Mouse (Mus musculus): Measurements from ENCODE around the gene 4931428F04Rik.

Gene 4931428F04Rik

DNA sequence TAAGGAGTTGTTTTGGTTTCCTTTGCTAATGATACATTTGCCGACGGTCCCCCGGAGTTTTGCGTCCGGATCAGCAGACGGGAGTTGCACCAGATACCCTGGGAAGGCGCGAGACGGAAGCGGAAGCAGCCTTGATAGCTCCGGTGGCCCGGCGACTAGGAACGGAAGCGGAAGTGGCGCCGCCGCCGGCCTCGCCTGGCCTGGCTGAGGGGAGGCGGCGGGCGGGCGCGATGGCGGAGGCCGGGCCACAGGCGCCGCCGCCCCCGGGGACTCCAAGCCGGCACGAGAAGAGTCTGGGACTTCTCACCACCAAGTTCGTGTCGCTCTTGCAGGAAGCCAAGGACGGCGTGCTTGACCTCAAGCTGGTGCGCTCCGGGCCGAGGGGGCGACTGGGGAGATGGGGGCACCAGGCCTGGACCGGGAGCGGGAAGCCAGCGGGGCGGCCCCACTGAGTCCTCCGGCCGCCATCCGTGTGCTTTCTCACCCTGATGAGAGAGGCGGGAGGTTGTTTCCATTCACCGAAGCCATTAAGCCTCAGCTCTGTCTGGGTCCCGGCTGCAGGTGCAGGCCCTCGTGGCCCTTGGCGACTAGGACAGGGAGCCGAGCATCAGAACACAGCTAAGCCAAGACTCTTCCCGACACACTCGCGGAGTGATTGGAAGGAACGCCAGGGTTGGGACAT is 8.0 kb upstream of the 4931428F04Rik start, which contains the start of gene E2f4:
TSS of gene E2f4 (plus strand) at position 153 of the 682 bp plus-strand sequence.
- POLR2A ChIA-PET, result interaction anchor here (0.6 to 3.1 kb wide), 41 partner anchors 8 to 223 kb away, joined by 3 to 24 read pairs (median 4); partner anchors contain the start of genes 4931428F04Rik (in 3 of the 4), B3gnt9 (in 2 of the 4), D230025D16Rik (in 2 of the 4) and Lrrc29 (in 2 of the 4)
- CTCF ChIA-PET, result interaction anchor here in 3 of 4 experiments (0.8 to 6.3 kb wide), 13 partner anchors 8 to 185 kb away, joined by 3 to 32 read pairs (median 4); partner anchors contain the start of genes 4931428F04Rik (in 2 of the 3) and Tppp3 (in 1 of the 3)

DNA sequence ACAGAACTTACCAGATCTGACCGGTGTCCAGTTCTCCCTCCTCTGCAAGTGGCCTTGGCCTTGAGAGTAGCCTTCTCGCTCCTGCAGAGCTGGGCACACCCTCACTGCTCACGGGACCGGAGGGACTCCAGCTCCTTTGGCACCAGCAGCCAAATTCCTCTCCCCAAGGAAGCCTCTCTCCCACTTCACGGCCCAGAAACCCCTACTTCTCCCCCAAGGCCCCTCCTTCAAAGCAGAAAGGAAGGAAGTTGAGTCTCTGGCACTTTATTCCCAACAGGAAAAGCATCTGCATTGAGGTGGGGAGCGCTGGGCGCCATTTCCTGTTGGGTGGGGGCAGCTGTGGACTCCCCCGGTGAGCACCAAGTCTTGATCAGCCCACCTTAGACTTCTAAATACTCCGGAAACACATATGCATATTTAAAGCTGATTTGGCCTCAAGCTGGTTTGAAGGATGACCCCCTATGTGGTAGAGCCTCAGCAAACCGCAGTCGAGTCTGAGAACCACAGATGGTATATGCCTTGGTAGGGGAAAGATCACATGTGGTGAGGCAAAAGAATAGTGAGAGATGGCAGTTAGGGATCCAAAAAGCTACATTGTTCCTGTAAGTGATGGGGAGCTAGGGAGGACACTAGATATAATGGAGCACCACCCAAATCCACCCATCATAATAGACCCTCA is 6.4 kb upstream of the 4931428F04Rik start, which contains the start of gene Exoc3l:
TSS of gene Exoc3l (minus strand) at position 207 of the 679 bp plus-strand sequence.
- POLR2A ChIA-PET, result interaction anchor here in 3 of 4 experiments (0.6 to 3.1 kb wide), 26 partner anchors 9 to 501 kb away, joined by 3 to 15 read pairs (median 4); partner anchors contain the start of genes Elmo3 (in 3 of the 3), B3gnt9 (in 2 of the 3), D230025D16Rik (in 1 of the 3) and Lrrc29 (in 1 of the 3)
- CTCF ChIA-PET, result interaction anchor here in 2 of 4 experiments (1.0 to 3.0 kb wide), 4 partner anchors 29 to 78 kb away, joined by 3 to 8 read pairs (median 4); no protein-coding TSS in a partner anchor

DNA sequence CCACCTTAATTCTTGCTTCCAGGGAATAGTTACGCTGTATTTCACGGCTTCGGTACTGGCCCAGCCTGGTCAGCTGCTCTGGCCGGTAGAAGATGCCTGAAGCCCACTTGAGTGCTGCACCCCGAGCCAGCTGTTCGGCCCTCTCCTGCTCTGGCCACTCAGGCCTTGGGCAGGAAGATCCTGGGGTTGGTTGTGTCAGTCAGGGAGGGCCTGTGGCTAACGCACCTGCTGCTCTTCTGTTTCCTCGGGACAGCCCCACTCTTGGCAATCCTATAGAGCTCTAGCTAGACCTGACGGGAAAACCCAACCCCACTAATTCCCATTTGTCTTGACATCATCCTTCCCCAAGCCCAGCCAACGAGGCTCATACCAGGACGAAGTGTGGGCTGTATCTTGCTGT is 5.6 kb upstream of the 4931428F04Rik start:
- POLR2A ChIA-PET, result interaction anchor here in 2 of 4 experiments (0.7 to 3.1 kb wide), 16 partner anchors 9 to 61 kb away, joined by 3 to 15 read pairs (median 4); partner anchors contain the start of genes B3gnt9 (in 1 of the 2), Elmo3 (in 1 of the 2) and Slc9a5 (in 1 of the 2)
- CTCF ChIA-PET, result interaction anchor here in 1 of 4 experiments (1.0 to 1.2 kb wide), 2 partner anchors 9 to 77 kb away, joined by 3 to 5 read pairs; no protein-coding TSS in a partner anchor

DNA sequence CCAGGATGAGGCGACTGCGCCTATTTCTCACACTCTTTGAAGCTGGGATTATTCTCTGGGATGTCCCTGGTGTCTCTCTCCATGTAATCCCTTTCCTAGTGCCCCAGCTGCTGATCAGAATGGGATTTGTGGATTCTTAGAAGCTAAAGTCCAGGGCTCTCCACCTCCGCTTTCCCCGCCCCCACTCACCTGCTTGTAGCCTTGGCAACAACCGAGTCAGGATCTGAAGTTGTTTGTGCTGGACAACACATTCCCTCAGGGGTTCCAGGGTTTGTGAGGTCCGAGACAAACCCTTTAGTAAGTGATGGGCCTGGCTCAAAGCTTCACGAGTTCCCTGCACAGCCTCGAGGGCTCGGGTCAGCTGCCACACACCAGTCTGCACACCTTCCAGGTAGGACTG is 5.1 kb upstream of the 4931428F04Rik start:
- ChIA-PET POLR2A (interaction anchor here in 2 of 4 experiments (0.7 to 1.6 kb wide), 6 partner anchors 9 to 54 kb away, joined by 3 to 5 read pairs (median 3); partner anchors contain the start of gene Slc9a5 (in 1 of the 2)), CTCF (interaction anchor here in 1 of 4 experiments (1.2 kb wide), 1 partner anchor 8 kb away, joined by 3 read pairs; no protein-coding TSS in a partner anchor)

DNA sequence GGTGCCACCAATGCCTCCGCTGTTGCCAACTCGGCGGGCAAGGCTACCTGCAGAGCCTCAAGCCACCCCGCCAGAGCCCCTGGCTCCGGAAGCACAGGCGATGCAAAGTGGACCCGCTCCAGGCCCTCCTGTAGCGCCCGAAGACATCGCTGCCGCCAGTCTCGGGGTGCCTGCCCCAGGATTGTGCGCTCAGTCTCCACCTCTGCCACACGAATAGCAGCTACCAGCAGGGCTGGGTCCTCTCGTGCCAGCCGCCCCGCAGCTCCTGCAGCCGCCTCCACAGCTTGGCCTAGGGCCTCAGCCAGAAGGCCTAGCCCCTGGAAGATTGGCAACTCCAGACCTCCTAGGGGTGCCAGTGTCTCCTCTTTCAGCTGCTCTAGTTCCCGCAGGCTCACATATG is 3.7 kb upstream of the 4931428F04Rik start:
- POLR2A ChIA-PET, result interaction anchor here in 3 of 4 experiments (0.5 to 1.8 kb wide), 12 partner anchors 8 to 691 kb away, joined by 3 to 8 read pairs (median 4); no protein-coding TSS in a partner anchor
- CTCF ChIA-PET, result interaction anchor here in 2 of 4 experiments (0.8 to 2.2 kb wide), 15 partner anchors 9 to 223 kb away, joined by 3 to 10 read pairs (median 4); partner anchors contain the start of genes B3gnt9 (in 1 of the 2) and Tppp3 (in 1 of the 2)

DNA sequence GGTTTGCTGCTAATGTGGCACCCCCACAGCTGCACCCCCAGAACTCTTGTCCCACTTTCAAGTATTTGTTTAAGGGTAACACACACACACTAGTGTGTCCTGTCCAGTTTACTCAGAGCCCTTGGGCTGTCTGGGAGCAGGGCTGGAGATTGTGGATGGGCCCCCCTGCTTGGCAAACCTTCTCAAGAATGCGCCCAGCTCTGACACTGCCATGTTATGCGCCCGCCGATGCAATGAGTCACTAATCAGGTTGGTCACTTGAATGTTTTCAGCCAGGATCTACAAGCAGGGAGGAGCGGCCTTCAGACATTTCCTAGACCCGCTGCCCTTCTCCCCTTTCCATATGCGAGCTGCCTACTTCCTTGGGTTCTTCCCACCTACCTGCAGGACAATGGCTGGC is 2.8 kb upstream of the 4931428F04Rik start:
- ChIA-PET POLR2A (interaction anchor here in 2 of 4 experiments (0.7 to 1.8 kb wide), 7 partner anchors 9 to 24 kb away, joined by 3 to 8 read pairs (median 4); no protein-coding TSS in a partner anchor), CTCF (interaction anchor here in 2 of 4 experiments (0.8 to 2.2 kb wide), 15 partner anchors 8 to 224 kb away, joined by 3 to 10 read pairs (median 4); partner anchors contain the start of gene B3gnt9 (in 1 of the 2))

DNA sequence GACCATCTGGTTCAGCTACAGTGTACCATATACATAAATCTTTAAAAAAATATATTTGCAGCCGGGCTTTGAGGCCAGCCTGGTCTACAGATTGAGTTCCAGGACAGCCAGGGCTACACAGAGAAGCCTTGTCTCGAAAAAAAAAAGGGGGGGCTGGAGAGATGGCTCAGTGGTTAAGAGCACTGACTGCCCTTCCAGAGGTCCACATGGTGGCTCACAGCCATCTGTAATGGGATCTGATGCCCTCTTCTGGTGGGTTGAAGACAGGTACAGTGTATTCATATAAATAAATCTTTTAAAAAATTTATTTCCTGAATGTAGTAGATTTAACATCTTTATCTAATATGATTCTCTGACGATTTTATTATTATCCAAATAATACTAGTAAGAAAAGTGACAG is 2.1 kb upstream of the 4931428F04Rik start:
- CTCF ChIA-PET, result interaction anchor here in 3 of 4 experiments (0.9 to 4.4 kb wide), 17 partner anchors 8 to 225 kb away, joined by 3 to 37 read pairs (median 8); partner anchors contain the start of genes B3gnt9 (in 1 of the 3), E2f4 (in 1 of the 3), Fhod1 (in 1 of the 3) and Slc9a5 (in 1 of the 3)
- POLR2A ChIA-PET, result interaction anchor here in 1 of 4 experiments (0.9 to 3.6 kb wide), 4 partner anchors 37 to 92 kb away, joined by 3 to 33 read pairs (median 4); partner anchors contain the start of genes B3gnt9 and D230025D16Rik

DNA sequence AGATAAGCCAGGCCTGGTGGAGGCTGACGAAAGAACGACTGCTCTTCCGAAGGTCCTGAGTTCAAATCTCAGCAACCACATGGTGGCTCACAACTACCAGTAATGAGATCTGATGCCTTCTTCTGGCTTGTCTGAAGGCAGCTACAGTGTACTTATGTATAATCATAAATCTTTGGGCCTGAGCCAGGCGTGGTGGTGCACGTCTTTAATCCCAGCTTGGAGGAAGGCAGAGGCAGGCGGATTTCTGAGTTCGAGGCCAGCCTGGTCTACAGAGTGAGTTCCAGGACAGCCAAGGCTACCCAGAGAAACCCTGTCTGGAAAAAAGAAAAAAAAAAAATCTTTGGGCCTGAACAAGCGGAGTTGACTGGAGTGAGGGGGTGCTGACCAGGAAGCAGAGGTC is 1.7 kb upstream of the 4931428F04Rik start:
- POLR2A ChIA-PET, result interaction anchor here in 3 of 4 experiments (0.6 to 3.6 kb wide), 16 partner anchors 7 to 1106 kb away, joined by 3 to 33 read pairs (median 3); partner anchors contain the start of genes B3gnt9 (in 1 of the 3), D230025D16Rik (in 1 of the 3) and Nol3 (in 1 of the 3)
- CTCF ChIA-PET, result interaction anchor here (0.6 to 4.4 kb wide), 43 partner anchors 8 to 1528 kb away, joined by 3 to 40 read pairs (median 4); partner anchors contain the start of genes B3gnt9 (in 1 of the 4), E2f4 (in 1 of the 4), Elmo3 (in 1 of the 4) and Fbxl8 (in 1 of the 4)

DNA sequence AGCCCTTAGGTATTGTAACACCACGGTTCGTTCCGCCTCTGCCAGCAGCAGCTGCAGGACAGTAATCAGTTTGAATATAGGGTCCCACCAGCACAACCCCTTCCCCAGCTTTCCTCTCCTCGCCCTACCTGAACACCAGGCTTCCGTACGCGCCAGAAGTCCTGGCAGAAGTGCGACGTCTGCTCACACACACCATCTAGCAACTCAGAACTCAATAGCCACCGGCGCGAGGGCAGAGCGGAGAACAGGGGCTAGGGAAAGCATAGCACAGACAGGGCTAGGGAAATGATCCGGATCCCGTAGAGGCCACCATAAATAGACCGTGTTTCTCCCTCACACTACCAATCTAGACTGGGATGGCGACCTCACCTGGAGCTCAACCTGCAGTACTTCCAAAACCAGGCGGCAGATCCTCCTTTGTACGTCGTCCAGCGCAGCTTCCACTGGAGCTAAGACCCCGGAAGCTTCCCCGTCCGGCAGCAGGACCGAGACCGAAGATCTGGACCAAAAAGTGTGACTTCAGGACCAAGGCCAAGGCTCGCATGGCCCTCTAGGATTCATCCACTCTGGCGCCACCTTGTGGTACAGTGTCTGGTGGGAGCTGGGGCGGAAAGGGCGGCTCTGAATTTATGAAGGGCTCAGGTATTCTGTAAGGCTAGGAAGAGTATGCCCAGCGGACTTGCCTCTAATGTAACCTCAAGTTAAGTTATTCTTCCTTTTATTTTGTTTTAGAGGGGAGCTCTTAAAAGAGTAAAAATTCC is 1.1 kb upstream of the 4931428F04Rik start:
- ChIA-PET POLR2A (interaction anchor here in 3 of 4 experiments (0.6 to 3.6 kb wide), 21 partner anchors 8 to 1106 kb away, joined by 3 to 33 read pairs (median 3); partner anchors contain the start of genes B3gnt9 (in 1 of the 3), D230025D16Rik (in 1 of the 3), Elmo3 (in 1 of the 3) and Fhod1 (in 1 of the 3)), CTCF (interaction anchor here (0.5 to 4.4 kb wide), 47 partner anchors 8 to 1528 kb away, joined by 3 to 40 read pairs (median 4); partner anchors contain the start of genes B3gnt9 (in 1 of the 4), E2f4 (in 1 of the 4), Elmo3 (in 1 of the 4) and Fbxl8 (in 1 of the 4))

DNA sequence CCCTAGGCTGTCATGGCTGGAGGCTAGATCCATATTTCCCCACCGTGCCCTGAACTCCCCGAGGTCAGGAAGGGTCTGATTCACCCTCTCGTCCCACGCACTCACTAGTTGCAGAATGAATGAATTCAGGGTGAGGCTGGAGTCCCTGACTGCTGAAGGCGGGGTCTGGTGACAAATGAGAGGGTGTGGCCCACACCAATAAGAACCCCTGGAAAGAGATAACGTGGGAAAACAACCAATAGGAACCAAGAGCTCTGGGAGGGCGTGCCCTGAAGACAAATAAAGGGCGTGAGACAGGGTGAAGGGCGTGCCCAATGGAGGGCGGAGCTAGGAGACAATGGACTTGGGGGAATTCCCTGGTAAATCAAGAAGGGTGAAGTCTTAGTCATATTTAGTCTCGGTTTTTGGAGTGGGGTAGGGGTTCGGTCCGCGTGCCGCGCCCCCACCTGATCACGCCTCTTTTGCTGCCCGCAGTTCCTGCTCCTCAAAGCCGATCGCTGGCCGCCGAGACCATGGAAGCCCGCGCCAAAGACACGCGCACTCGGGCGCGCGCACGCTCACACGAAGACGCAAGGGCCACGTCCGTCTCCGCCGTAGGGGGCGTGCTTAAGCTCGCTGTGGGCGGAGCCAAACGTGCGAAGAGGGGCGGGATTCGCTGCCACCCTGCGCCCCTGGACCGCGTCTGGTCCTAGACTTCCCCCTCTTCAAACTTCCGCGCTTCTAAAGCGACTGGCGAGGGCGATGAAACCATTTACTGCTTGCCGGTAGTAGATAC is 519 bp downstream of the 4931428F04Rik start:
- CTCF ChIA-PET, result interaction anchor here (0.5 to 4.4 kb wide), 39 partner anchors 8 to 718 kb away, joined by 3 to 40 read pairs (median 4); partner anchors contain the start of genes E2f4 (in 3 of the 4), Fhod1 (in 2 of the 4), B3gnt9 (in 1 of the 4) and D230025D16Rik (in 1 of the 4)
- POLR2A ChIA-PET, result interaction anchor here (0.6 to 3.6 kb wide), 65 partner anchors 9 to 1977 kb away, joined by 3 to 33 read pairs (median 4); partner anchors contain the start of genes D230025D16Rik (in 3 of the 4), E2f4 (in 3 of the 4), Nol3 (in 3 of the 4) and B3gnt9 (in 2 of the 4)

DNA sequence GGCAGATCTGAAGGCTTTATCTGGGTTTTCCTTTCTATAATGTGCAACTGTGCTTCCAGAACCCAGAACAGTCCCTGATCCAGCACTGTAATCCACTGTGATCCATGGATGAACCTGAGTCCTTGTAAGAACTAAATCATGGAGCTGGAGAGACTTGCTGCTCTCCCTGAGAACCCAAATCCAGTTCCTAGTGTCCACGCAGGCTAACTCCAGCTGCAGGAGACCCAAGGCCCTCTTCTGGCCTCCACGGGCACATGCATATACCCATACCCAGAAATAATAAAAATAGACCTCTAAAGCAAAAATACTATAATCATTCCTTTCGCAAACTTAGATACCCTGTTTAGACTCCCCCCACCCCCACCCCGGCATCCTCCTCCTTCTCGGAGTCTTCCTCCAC is 1.4 kb downstream of the 4931428F04Rik start:
- ChIA-PET POLR2A (interaction anchor here in 3 of 4 experiments (0.6 to 2.5 kb wide), 13 partner anchors 9 to 664 kb away, joined by 3 to 22 read pairs (median 7); partner anchors contain the start of genes B3gnt9 (in 1 of the 3), D230025D16Rik (in 1 of the 3) and E2f4 (in 1 of the 3)), CTCF (interaction anchor here (0.6 to 4.4 kb wide), 11 partner anchors 12 to 685 kb away, joined by 3 to 40 read pairs (median 5); partner anchors contain the start of genes B3gnt9 (in 1 of the 4), Fhod1 (in 1 of the 4) and Slc9a5 (in 1 of the 4))

DNA sequence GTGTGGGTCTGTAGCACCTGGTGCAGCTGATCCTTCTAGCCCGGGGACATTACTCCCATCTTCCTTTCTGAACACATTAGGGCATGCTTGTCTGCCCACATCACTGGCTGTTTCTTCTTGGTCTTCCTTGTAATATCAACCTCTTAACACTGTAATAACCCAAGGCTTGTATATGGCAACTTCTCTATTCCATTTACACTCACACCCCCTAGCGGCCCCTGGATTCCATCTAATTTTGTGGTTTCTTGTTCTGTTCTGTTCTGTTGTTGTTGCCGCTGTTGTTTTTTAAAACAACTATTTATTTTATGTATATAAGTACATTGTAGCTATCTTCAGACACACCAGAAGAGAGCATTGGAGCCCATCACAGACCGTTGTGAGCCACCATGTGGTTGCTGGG is 2.8 kb downstream of the 4931428F04Rik start:
- POLR2A ChIA-PET, result interaction anchor here in 1 of 4 experiments (1.0 to 1.1 kb wide), 2 partner anchors 11 to 55 kb away, joined by 3 read pairs; partner anchors contain the start of gene E2f4
- CTCF ChIA-PET, result interaction anchor here in 2 of 4 experiments (0.6 to 1.9 kb wide), 6 partner anchors 8 to 166 kb away, joined by 3 to 12 read pairs (median 4); no protein-coding TSS in a partner anchor

DNA sequence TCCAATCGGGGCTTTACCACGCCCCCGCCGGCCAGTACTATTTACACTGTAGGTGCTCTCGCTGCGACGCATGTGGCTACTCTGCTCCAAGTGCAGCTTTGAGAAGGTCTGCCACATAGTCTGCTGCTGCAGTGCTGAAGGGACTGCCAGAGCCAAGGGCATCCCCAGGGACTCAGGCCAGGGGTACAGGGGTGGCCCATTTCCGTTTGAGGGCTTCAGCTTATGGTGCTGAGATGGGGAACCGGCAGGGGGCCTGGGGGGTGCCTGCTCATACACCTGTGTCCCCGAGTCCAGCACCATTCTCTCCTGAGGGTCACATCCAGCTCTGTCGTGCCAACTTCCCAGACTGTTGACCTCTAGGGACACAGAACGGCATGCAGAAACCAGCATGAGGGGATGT is 4.2 kb downstream of the 4931428F04Rik start:
- ChIA-PET POLR2A (interaction anchor here in 3 of 4 experiments (0.6 to 1.3 kb wide), 9 partner anchors 8 to 631 kb away, joined by 3 to 6 read pairs (median 3); partner anchors contain the start of genes Exoc3l (in 1 of the 3), Fhod1 (in 1 of the 3) and Nol3 (in 1 of the 3)), CTCF (interaction anchor here in 2 of 4 experiments (0.9 to 1.9 kb wide), 5 partner anchors 9 to 165 kb away, joined by 3 to 4 read pairs (median 4); no protein-coding TSS in a partner anchor)

DNA sequence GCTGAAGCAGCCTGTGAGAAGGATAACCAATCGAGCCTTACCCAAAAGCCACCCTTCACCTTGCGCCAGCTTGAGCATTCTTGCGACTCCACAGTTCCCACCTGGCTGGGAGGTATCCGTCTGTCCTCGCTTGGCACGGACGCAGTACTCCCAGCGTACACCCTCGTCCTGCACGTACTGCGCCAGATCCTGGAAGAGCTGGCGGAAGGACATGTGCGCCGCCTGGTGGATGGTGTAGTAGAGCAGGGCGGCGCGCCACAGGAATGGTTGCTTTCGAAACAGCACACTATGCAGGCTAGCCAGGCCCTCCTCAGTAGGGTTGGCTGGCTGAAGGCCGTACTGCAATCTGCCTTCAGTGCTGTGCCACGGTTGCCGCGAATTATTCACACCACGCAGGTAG is 6.6 kb downstream of the 4931428F04Rik start:
- ChIA-PET POLR2A (interaction anchor here in 3 of 4 experiments (0.8 to 2.2 kb wide), 13 partner anchors 8 to 716 kb away, joined by 3 to 11 read pairs (median 4); partner anchors contain the start of genes B3gnt9 (in 1 of the 3), E2f4 (in 1 of the 3), Exoc3l (in 1 of the 3) and Fbxl8 (in 1 of the 3)), CTCF (interaction anchor here (0.5 to 2.8 kb wide), 21 partner anchors 9 to 680 kb away, joined by 3 to 15 read pairs (median 4); partner anchors contain the start of genes E2f4 (in 1 of the 4) and Fhod1 (in 1 of the 4))
